1 mouse cellular context compared by ENCODE assay signal in genomic region chr10:120193255-120193654, GRCm38 (mm10).
TF ChIP-seq lines count a peak whose summit lies in the region.

No protein-coding gene starts in this region.

TF ChIP-seq in MEL, 35 proteins besides CTCF, POLR2A, EP300 and RAD21 (continued from another document):
- no peak for TF ChIP-seq MAX (IDR thresholded peaks at IDR 0.05; ENCODE audit: low read length)
- no peak for TF ChIP-seq MAFK (IDR thresholded peaks at IDR 0.05; ENCODE audit: borderline replicate concordance, low read depth, low read length)
- TF ChIP-seq MYC (IDR thresholded peaks at IDR 0.05; ENCODE audit: low read depth, low read length): no peak
